Mouse (Mus musculus): ENCODE measurements at regions not wholly inside any gene's neighbourhood (a gene's known extent, or its start where the extent isn't known, plus 50 kb on each side); places are given as distances from the start of the nearest gene placed in this dataset.

- Histone ChIP-seq H3K4me3 (ENCODE audit: insufficient read depth, low read depth, low read length) (no peak overlapping the region), H3K4me1 (ENCODE audit: control insufficient read depth, insufficient read depth, low read length) (peaks cover 11% of the 10 kb centered on the region), H3K27me3 (ENCODE audit: control insufficient read depth, insufficient read depth, low read length) (no peaks in the 10 kb centered on the region), H3K36me3 (ENCODE audit: control insufficient read depth, insufficient read depth, low read length) (no peaks in the 10 kb centered on the region), H3K27ac (replicated peaks; ENCODE audit: insufficient read depth, low read depth, low read length) (no peak overlapping the region), H3K9ac (ENCODE audit: low read depth, low read length) (no peak overlapping the region), H3K79me2 (ENCODE audit: control insufficient read depth, insufficient read depth, low read length) (no peaks in the 10 kb centered on the region)
- no peak for TF ChIP-seq CTCF (IDR thresholded peaks at IDR 0.05; ENCODE audit: low read depth, low read length)
- TF ChIP-seq POLR2A (IDR thresholded peaks at IDR 0.05; ENCODE audit: extremely low read depth, insufficient read depth, low read length) = no peak
- 24% methylated on average over 3 of the region's 3 CpGs for WGBS
- peak; percentile 97 for DNase-seq (ENCODE audit: extremely low read depth, low read depth, low spot score)
Observed at GRCm38 (mm10) chr19:21028981-21029380, 75.0 kb upstream of the Tmc1 start.

- H3K27ac ChIP-seq (replicated peaks; ENCODE audit: insufficient read depth, low read depth, low read length) = no peak overlapping the region
- no peaks in the 10 kb centered on the region for H3K36me3 ChIP-seq (ENCODE audit: control insufficient read depth, insufficient read depth, low read length)
- WGBS = 54% methylated on average over 9 of the region's 10 CpGs
- H3K79me2 ChIP-seq (ENCODE audit: control insufficient read depth, insufficient read depth, low read length) = no peaks in the 10 kb centered on the region
- H3K4me3 ChIP-seq (ENCODE audit: insufficient read depth, low read depth, low read length) = no peak overlapping the region
- H3K9ac ChIP-seq (ENCODE audit: low read depth, low read length) = no peak overlapping the region
- H3K4me1 ChIP-seq (ENCODE audit: control insufficient read depth, insufficient read depth, low read length) = peaks cover 6% of the 10 kb centered on the region
- peak; percentile 70 for DNase-seq (ENCODE audit: extremely low read depth, low read depth, low spot score)
- TF ChIP-seq CTCF (IDR thresholded peaks at IDR 0.05; ENCODE audit: low read depth, low read length) (no peak), POLR2A (IDR thresholded peaks at IDR 0.05; ENCODE audit: extremely low read depth, insufficient read depth, low read length) (no peak)
- no peaks in the 10 kb centered on the region for H3K27me3 ChIP-seq (ENCODE audit: control insufficient read depth, insufficient read depth, low read length)
Observed at GRCm38 (mm10) chr19:21012391-21012790, 58.4 kb upstream of the Tmc1 start.

- H3K36me3 ChIP-seq (ENCODE audit: control insufficient read depth, insufficient read depth, low read length) = no peaks in the 10 kb centered on the region
- 91% methylated on average over 2 of the region's 2 CpGs for WGBS
- TF ChIP-seq POLR2A (IDR thresholded peaks at IDR 0.05; ENCODE audit: extremely low read depth, insufficient read depth, low read length) = no peak
- TF ChIP-seq CTCF (IDR thresholded peaks at IDR 0.05; ENCODE audit: low read depth, low read length) = no peak
- no peak overlapping the region for H3K27ac ChIP-seq (replicated peaks; ENCODE audit: insufficient read depth, low read depth, low read length)
- no peak overlapping the region for H3K4me3 ChIP-seq (ENCODE audit: insufficient read depth, low read depth, low read length)
- no peaks in the 10 kb centered on the region for H3K79me2 ChIP-seq (ENCODE audit: control insufficient read depth, insufficient read depth, low read length)
- peaks cover 6% of the 10 kb centered on the region for H3K4me1 ChIP-seq (ENCODE audit: control insufficient read depth, insufficient read depth, low read length)
- H3K9ac ChIP-seq (ENCODE audit: low read depth, low read length) = no peak overlapping the region
- H3K27me3 ChIP-seq (ENCODE audit: control insufficient read depth, insufficient read depth, low read length) = no peaks in the 10 kb centered on the region
- DNase-seq (ENCODE audit: extremely low read depth, low read depth, low spot score) = no peak
Observed at GRCm38 (mm10) chr19:21009607-21010006, 55.6 kb upstream of the Tmc1 start.

- TF ChIP-seq CTCF (IDR thresholded peaks at IDR 0.05; ENCODE audit: low read depth, low read length) (no peak), POLR2A (IDR thresholded peaks at IDR 0.05; ENCODE audit: extremely low read depth, insufficient read depth, low read length) (no peak)
- H3K9ac ChIP-seq (ENCODE audit: low read depth, low read length) = no peak overlapping the region
- H3K4me3 ChIP-seq (ENCODE audit: insufficient read depth, low read depth, low read length) = no peak overlapping the region
- 85% methylated on average over 2 of the region's 2 CpGs for WGBS
- no peak overlapping the region for H3K27ac ChIP-seq (replicated peaks; ENCODE audit: insufficient read depth, low read depth, low read length)
- DNase-seq (ENCODE audit: extremely low read depth, low read depth, low spot score) = no peak
- H3K4me1 ChIP-seq (ENCODE audit: control insufficient read depth, insufficient read depth, low read length) = no peaks in the 10 kb centered on the region; the same call in 1 of the 2 replicates
- H3K36me3 ChIP-seq (ENCODE audit: control insufficient read depth, insufficient read depth, low read length) = no peaks in the 10 kb centered on the region
- no peaks in the 10 kb centered on the region for H3K27me3 ChIP-seq (ENCODE audit: control insufficient read depth, insufficient read depth, low read length)
- H3K79me2 ChIP-seq (ENCODE audit: control insufficient read depth, insufficient read depth, low read length) = no peaks in the 10 kb centered on the region
Observed at GRCm38 (mm10) chr19:21004411-21004810, 50.4 kb upstream of the Tmc1 start.
